Mouse (Mus musculus) cerebellum, adult 9-10 months (tissue): ENCODE results near the gene Ano6.

Source experiments
- DNase-seq: peaks from one replicate; pipeline ENCODE4 v3.0.0; 2022

The Ano6 gene

GRCm38 (mm10) chr15:95769576-95769975 lies 21.1 kb upstream of the Ano6 start:
- no peak for DNase-seq

- no peak for DNase-seq
Measured at GRCm38 (mm10) chr15:95770307-95770706, 20.3 kb upstream of the Ano6 start.

- DNase-seq, result no peak
Measured at GRCm38 (mm10) chr15:95772374-95772773, 18.3 kb upstream of the Ano6 start.

- DNase-seq, result peak; percentile 39
Measured at GRCm38 (mm10) chr15:95772861-95773836, 17.5 kb upstream of the Ano6 start.

- no peak for DNase-seq
Measured at GRCm38 (mm10) chr15:95774197-95774596, 16.4 kb upstream of the Ano6 start.

GRCm38 (mm10) chr15:95774674-95775414 lies 15.8 kb upstream of the Ano6 start:
- no peak for DNase-seq

GRCm38 (mm10) chr15:95777743-95778142 lies 12.9 kb upstream of the Ano6 start:
- DNase-seq, result no peak

- no peak for DNase-seq
Measured at GRCm38 (mm10) chr15:95778710-95779109, 11.9 kb upstream of the Ano6 start.

- no peak for DNase-seq
Measured at GRCm38 (mm10) chr15:95786624-95787023, 4.0 kb upstream of the Ano6 start.

- no peak for DNase-seq
Measured at GRCm38 (mm10) chr15:95787578-95787977, 3.1 kb upstream of the Ano6 start.

- no peak for DNase-seq
Measured at GRCm38 (mm10) chr15:95789562-95790528, 798 bp upstream of the Ano6 start.

GRCm38 (mm10) chr15:95791141-95791791 lies 623 bp downstream of the Ano6 start:
- DNase-seq, result no peak

- no peak for DNase-seq
Measured at GRCm38 (mm10) chr15:95791855-95792254, 1.2 kb downstream of the Ano6 start.

GRCm38 (mm10) chr15:95792261-95793260 lies 1.9 kb downstream of the Ano6 start:
- DNase-seq, result no peak

- no peak for DNase-seq
Measured at GRCm38 (mm10) chr15:95793748-95794491, 3.3 kb downstream of the Ano6 start.

GRCm38 (mm10) chr15:95794611-95795565 lies 4.2 kb downstream of the Ano6 start:
- DNase-seq, result no peak

GRCm38 (mm10) chr15:95796062-95796461 lies 5.4 kb downstream of the Ano6 start:
- DNase-seq, result no peak

- no peak for DNase-seq
Measured at GRCm38 (mm10) chr15:95797144-95797983, 6.7 kb downstream of the Ano6 start.
